Mouse (Mus musculus) adrenal gland, postnatal 4 days (tissue): ENCODE measurements around the gene Aldh3b1. TPM values are rescaled to one million over a fixed set of nuclear protein-coding genes. Genes with fewer than 3 reads are reported as not detected.

Experiments used
- DNase-seq, 2 experiments: peaks; one replicate each; pipeline ENCODE4 v3.0.0; 2021 to 2022; ENCODE audit warnings: low spot score in 2 of 2, mixed read lengths in 2 of 2
- total RNA-seq, 2 experiments: library from RNA; stranded (reverse); gene quantifications; 2 replicates each; pipeline ENCODE4 v1.2.3; 2021

The Aldh3b1 gene
- total RNA-seq, 2 experiments from 2014 or later = 117 to 121 TPM

DNA sequence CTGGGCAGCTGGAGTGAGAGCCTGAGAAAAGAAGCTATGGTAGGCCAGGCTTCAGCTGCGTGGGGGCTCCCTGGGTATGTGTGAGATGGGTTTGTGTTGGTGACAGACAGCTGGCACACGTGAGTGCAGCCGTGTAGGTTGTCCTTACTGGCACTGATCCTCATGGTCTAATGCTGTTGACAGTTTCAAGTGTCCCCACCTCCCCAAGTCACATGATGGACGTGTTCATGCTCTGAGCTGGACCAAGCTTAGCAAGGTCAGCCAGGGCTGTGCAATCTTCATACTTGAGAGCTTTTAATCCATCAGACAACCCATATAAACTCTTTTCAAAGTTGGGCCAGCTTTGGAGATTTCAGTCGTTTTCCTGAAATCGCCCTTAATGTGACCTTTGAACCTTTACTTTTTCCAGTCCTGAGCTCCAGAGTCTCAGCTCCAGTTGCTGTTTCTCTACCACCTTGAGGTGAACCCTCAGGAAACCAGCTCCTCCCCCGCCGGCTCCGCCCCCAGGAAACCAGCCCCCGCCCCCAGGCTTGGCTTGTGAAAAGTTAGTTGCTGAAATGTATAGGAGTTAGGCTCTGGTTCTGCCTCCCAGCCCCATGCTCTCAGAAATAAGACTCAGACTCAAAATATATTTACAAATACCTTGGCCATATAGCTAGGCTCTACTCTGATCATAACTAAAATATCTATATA, 16.4 kb upstream of the Aldh3b1 start:
- no peak for DNase-seq

DNA sequence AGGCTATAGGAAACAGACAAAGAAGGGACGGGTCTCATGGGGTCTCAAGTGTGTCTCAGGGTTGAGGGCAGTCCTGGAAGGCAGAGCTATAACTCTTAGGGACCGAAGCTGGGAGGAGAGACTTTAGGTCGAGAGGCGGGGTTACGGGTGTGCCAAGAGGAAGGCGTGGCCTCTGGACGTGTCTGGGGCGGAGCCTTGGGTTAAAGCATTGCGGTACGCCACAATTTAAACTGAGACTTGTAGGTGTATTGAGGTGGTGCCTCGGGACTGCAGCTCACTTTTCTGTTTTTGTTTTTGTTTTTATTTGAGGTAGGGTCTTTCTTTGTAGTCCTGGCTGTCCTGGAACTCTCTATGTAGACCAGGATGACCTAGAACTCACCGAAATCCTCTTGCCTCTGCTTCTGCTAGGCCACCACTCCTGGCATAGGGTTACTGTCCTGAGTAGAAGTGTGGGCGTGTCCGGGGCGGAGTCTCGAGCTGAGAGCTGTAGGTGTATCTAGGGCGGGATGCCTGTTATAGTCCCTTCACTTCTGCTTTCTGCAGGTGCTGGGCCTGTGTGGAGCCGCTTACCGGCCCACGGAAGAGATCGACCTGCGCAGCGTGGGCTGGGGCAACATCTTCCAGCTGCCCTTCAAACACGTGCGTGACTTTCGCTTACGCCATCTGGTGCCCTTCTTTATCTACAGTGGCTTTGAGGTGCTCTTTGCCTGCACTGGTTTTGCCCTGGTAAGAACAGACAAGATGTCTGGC, 13.6 kb upstream of the Aldh3b1 start:
- no peak for DNase-seq

DNA sequence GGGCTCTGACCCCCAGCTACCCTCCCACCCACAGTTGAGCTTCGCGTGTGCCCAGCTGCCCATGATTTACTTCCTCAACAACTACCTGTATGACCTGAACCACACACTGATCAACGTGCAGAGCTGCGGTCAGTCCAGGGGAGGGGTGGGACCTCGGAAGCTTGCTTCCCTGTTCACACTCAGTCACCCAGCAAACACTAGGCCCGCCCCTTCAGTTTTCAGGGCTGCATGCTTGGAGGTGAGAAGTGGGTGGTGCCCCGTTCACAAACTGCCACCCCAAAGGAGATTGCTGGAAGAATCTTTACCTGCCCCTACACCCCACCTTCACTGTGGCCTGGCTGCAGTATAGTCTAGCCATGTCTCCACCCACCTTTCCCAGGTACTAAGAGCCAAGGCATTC, 12.7 kb upstream of the Aldh3b1 start:
- DNase-seq = no peak

DNA sequence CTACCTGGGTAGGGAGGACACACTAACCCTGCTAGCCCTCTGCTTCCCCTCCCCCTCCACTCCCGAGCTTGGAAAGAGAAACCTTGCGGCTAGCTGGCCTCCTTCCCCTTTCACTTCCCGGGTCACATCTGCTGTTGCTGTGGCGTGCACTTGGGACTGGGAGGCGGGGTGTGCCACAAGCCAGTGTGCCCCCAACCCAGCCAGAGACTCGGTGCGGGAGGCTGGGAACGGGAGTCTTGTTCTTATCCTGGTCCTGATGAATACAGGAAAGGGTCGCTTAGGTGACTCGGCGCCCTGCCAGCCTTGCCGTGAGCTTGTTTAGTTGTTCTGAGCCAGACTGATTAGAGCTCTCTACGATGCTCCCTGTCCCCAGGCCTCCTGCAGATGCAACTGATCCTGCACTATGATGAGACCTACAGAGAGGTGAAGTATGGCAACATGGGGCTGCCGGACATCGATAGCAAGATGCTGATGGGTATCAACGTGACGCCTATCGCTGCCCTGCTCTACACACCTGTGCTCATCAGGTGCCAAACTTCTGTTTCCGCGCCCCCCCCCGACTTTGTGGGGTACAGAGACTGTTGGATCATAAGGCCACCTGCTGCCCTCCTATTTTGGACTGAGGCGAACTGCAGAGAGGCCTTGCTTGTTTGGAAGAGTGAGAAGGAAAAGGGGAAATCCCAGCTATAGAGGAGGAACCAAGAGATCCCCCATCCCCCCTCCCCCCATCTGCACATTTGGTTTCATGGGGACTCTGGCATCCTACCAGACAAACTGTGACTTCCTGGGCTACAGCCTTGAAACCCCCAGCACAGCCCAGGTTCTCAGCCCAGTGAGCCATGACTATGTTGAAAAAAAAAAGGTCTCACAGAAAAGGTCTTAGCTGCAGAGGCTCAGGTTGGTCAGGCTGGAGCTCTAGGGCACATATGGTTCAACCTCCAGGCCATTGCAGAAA, 6.6 kb upstream of the Aldh3b1 start:
- peak in 1 of 2 experiments; percentile 52 for DNase-seq

DNA sequence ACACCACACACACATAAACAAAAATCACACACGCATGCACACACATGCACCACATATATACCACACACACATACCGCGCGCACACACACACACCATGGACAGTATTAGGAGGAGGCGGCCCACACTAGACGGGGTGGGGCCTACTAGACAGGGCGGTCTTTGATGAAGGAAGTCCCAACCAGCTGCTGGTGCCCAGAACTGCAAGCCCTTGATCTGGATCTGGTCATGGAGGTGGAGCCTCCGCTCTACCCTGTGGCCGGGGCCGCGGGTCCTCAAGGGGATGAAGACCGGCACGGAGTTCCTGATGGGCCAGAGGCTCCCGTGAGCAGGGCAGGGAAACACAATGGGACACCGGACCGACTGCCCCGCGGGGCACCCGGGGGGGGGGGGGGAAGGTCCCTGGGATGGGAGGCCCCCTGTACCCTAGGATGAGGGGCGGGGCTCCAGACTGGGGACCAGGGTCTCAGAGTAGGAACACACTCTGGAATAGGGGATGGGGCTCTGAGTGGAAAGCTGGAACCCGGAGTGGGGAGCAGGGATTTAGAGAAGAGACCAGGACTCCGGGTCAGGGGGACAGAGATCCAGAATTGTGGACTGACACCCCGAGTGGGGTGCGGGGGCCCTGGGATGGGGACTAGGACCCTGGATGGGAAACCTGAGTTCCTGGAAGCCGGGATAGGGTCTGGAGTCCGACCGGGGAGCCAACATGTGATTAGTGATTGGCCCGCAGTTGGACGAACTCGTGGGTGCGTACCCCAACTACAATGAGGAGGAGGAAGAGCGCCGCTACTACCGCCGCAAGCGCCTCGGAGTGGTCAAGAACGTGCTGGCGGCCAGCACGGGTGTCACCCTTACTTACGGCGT, 5.7 kb upstream of the Aldh3b1 start, which contains the start of gene Unc93b1:
Unc93b1 (plus strand) TSS at position 155 of the 864 bp plus-strand sequence.
- peak; percentile 55 to 67 for DNase-seq

DNA sequence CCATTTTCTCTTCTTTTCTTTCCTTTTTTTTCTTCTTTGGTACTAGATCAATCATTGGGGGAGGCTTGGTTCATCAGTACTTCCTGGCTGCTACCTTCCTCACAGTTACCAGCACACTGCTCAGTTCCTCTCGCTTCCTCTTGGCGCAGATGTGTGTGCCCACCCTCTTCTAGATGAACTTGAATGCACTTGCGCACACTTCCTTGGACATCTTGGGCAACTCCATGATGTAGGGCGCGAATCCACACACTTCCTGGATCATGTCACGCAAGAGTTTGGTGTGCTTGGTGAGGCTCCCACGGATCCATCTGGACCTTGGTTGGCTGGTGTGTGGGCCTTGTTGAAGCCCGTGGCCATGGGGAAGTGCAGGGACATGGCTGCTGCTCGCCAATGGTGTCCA, 2.1 kb upstream of the Aldh3b1 start:
- no peak for DNase-seq

DNA sequence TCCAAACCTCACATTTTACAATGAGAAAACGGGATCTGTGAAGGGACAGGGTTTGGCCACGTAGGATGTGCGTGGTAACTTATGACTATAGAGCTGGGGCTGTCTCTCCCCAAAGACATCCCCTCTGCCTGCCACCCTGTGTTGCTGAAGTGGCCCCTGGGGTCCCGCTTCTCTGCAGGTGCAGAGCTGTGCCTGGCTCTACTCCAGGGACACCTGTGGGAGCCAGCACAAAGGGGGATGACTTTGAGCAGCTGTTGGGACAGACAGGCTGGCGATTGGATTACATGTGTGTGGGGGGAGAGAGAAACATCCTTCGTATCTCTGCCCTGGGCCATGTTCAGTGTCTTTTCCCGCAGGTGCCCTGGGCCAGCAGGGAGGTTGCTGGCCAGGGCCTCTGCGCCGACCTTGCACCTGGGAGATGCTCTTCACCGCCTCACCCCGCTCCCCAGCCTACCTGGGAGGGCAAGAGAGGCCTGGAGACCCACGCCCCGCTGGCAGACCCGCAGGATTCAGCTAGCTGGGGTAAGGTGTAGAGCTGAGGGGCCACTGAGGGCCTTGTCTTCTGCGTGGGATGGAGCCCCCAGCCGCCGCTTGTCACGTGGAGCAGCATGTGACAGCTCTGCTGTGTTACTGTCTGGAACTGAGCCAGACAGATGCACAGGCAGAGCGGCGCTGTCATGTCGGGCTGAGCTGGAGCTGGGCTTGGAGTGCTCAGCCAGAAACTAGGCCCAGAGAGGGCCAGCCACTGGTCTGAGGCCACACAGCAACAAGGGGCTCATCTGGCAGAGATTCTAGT, 852 bp upstream of the Aldh3b1 start:
- DNase-seq = no peak

DNA sequence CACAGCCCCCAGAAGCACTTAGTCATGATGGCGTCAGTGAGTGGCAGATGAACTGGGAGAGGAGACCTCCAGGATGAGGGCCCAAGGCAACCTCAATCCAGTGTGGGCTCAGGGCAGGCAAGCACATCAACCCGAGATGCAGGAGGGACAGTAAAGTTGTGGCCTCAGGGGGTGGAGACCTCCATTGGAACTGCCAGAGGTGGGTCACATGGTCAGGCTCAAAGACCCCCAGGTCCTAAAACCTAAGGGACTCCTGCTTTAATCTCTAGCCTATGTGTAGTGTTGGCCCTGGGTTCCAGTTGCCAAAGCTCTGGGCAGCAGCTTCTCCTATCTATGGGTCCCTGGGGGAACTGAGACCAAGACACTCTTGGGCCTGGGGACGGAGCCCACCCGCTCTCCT, 829 bp downstream of the Aldh3b1 start:
- no peak for DNase-seq

DNA sequence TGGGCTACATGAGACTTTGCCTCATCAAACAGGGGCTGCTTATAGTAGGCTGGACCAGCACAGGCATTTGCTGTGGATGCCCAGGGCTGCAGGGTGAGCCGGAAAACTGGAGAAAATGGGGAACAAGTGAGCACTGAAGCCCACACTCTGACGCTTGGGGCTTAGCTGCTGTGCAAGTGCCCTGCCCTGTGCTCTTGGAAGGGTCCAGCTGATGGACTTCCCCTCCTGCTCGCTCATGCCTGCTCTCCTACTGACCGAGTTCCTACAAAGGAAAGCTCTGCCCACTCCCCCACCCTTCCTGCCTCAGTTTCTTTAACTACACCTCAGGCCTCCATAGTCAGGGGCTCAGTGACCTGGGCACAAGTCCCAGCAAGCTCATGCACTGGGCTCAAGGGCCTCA, 1.6 kb downstream of the Aldh3b1 start:
- no peak for DNase-seq

DNA sequence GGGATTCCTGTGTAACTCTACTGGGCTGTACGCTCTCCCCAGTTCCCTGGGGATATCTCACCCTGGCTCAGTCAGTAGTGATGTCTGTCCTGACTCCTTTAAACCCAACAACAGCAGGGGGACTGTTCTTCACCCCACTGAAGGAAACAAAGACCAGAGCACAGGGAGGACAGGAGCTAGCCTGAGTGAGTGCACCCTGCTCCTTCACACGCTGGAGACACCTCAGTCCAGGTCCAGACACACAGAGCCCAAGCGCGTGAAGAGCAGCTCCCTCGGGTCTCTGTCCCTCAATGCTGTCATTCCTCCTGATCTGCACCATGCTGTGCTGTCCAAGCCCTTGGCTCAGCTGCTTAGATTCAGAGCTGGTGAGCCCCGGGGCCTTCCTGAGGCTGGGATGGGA, 2.9 kb downstream of the Aldh3b1 start:
- no peak for DNase-seq

DNA sequence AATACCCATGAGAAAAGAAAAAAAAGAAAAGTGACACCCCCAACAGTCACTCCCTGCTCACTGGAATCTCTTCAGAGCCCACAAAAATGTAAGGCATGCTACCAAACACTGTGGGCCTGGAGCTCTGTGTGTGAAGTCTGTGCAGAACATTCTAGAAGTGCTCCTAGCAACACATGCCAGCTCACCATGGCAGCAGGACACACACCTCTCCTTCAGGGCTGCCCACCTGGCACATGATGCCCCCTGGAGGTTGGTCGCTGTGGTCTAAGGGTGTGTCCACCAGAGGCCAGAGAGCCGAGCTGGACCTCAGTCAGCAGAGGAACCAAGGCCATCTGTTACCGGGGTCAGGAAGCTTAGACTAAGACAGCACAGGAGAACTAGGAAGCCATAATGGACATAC, 3.3 kb downstream of the Aldh3b1 start:
- DNase-seq = no peak

DNA sequence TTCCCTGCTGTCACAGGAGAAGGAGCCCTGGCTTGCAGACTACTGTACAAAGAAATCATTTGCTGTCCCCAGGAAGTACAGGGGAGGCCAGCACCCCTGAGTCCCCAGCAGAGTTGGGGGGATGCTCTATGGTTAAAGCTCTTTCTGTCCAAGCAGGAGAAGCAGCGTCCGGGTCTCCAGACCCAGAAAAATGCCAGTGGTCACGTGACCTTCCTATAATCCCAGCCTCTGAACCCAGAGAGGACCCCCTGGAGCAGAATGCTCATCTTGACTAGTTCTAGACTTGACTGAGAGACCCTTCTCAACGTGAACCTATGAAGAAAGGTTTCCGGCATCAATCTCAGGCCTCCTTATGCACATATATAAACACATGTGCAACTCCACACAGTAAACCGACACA, 3.7 kb downstream of the Aldh3b1 start:
- DNase-seq = no peak

DNA sequence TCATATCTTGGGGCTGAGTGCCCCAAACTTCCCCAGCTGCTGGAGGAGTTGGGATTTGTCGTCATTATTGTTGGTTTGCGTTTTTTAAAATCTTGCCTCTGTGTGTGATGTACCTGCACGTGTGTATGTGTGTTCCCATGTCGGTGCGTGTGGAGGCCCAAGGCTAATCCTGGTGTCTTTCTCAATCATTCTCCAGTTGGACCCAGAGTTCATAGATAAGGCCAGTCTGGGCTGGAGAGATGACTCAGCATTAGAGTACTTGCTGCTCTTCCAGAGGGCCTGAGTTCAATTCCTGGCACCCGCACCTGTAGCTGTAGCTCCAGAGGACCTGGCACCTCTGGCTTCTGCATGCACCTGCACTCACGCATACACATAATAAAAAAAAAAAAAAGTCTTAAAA, 4.7 kb downstream of the Aldh3b1 start:
- DNase-seq = no peak

DNA sequence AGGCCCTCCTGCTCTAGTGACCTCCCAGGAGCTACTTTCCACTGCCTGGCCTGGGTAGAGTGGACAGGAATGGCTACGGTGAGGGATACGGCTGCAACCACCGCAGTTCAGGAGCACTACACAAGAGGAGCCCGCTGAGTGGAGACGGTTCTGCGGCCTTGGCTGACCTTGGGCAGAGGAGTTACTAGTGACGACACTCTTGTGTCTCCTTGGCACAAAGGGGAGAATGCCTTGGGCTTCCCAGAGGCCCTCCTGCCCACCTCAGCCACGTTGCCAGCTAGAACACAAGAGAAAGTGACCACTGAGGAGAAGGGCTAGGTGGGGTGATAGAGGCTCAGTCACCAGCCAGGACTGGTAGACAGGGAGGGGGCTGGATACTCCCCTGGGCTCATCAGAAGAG, 5.4 kb downstream of the Aldh3b1 start:
- no peak for DNase-seq

DNA sequence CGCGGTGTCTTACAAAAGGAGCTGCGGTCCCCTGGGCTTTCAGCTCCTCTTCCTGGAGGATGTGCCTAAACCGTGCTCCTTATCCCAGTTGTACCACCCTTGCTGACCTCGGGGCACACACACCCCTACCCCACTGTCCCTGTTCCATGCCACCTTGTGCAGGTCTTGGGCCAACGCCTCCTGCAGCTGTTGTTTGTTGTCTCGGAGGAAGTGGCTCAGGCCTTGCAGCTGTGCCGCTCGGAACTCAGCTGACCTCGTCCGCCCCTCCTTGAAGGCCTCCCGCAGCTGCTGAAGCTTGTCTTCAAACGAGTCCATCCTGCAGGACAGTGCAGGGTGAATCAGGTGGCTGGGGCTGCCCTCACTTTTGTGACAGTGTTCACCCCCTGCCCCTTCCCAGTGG, 6.0 kb downstream of the Aldh3b1 start:
- no peak for DNase-seq

DNA sequence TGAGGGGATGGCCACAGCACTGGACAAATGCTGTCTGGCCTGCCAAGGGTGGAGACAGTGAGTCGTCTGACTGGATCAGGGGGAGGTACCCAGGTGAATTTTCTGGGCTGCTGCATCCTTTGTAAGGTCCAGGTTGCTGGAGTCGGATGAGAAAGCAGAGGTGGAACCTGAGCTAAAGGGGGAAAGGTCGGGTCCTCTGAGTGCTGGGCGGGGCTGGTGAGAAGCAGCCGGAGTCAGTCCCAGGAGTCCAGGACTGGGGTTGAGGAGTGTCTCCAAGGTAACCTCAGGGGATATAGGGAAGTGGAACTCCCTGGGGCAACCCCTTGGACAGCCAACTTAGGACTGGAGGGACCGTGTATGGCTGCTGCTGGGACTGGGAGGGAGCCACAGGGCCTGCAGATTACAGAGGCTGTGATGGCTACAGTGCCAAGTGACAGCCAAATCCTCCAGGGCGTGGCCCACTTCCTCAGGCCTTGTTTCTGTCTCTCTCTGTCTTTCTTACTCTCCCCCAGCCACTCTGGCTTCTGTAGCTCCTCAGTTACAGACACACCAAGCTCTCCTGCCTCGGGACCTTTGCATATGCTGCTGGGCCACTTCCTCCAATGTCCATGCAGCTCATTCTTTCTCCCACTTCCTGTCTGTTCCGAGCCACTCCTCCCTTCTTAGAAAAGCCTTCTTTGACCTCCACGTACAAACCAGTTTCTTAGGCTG, 6.8 kb downstream of the Aldh3b1 start:
- DNase-seq = no peak

DNA sequence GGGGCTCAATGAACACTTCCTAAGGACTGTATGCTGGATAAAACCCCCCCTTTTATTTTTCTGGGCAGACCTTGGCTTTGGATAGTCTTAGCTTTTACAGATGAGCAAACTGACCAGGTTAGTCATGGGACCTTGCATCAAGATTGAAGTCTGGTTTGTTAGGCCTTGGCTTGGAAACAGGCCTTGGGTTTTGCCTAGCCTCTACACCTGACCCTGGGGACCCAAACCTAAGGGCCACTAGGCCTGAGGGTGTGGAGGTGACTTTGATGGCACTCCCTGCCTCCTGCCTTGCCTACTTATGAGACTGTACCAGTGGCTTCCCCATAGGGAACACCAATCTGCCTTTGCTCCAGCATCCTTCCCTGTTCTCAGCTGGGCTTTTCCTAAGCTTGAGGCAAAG, 9.7 kb downstream of the Aldh3b1 start:
- DNase-seq = no peak

DNA sequence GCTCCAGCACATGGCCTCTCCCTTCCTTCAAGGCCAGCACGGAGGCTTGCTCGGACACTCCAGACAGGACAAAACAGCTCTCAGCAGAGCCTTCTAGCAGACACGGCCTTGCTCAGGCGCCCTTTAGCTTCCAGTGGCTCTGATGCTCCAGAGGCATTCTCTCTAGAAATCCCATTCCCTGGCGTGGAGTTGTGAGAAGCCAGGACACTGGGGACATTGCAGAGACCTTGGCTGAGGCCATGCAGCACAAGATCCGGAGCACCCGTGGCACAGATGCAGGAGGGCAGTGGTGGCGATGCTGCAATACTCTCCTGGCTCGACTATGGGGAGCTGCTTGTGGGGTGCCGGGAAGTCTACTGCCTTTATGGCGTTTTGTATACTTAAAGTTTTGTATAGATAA, 12.9 kb downstream of the Aldh3b1 start:
- no peak for DNase-seq

DNA sequence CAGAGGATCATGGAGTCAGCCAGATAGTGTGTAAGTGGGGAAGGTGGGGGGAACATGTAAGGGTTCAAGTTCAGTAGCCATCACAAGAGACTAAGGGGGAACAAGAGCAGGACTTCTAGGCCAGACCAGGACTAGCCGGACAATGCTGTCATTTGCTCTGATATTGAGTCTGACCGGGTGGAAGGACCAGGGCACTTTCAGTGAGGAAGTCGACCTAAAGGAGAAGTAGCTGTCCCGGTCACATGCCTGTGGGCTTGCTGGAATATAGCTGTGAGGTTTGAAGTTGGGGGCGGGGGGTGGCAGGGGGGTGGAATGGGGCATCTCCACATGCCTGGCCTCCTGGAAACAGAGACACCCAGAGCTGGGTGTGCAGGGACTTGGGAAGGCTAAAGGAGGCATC, 15.1 kb downstream of the Aldh3b1 start:
- DNase-seq = no peak
